ENCODE assay signal across 15 mouse cellular contexts in the genomic region with DNA sequence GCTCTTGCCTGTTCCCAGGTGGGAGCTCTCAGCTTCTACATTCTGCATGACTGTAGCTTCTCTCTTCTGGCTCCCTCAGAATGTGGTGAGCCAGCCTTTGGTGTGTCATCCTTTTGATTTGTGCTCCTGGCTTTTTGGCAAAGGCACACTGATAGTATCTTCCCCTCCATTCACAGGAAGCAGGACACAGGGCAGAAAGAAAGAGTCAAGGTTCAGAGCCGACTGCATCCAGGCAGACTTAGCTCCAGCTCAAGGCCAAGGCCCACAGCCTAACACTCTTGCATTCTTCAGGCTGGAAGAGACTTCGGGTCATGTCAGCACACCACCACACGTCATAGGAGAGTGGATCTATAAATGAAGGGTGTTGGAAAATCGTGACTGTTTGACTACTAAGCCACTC.
DNase-seq lines count a peak whose midpoint lies in the region.
"Had no signal": no experiment of that assay in that cellular context is flagged by ENCODE, and none has a peak within 500 bp of the region (broad histone marks: within the 10 kb centered on the region; RNA-seq: fewer than 3 reads in every experiment).

No protein-coding gene starts in this region.

- peak; percentile 73 for DNase-seq in adrenal gland, adult 2 months
- DNase-seq in adrenal gland, adult 18-20 months (ENCODE audit: low spot score in 2 of 2): no peak
- peak; percentile 48 for DNase-seq in 3T3-L1 (ENCODE audit: low read depth, low spot score)
- peak; percentile 10 for DNase-seq in adipocyte (ENCODE audit: low spot score)
- DNase-seq in adrenal gland, postnatal 25 days: peak; percentile 13
- DNase-seq in T-cell, adult 2 months (ENCODE audit: low spot score): no peak
- no peak for DNase-seq in right cerebral cortex, postnatal 25 days
- DNase-seq: cerebellum, adult 2 months; cerebellum, postnatal 10 days; forebrain, postnatal 0 days; gastrocnemius, adult 2 months; gastrocnemius, postnatal 36 days; heart, adult 11 months; heart, postnatal 36 days; kidney, adult 11 months had no signal

Comparison
In these comparisons a context has a peak if more than half of its experiments do, and no peak if none do; other contexts are left out.
1. DNase-seq: peak in adrenal gland, adult 2 months (single experiment), 3T3-L1 (single experiment), adipocyte (single experiment) and adrenal gland, postnatal 25 days (single experiment); none in adrenal gland, adult 18-20 months (0 of 2), T-cell, adult 2 months (single experiment) and right cerebral cortex, postnatal 25 days (single experiment).